Mouse (Mus musculus) adrenal gland, adult 8-10 months (tissue): ENCODE results near the gene Vps36. TPM values are rescaled to one million over a fixed set of nuclear protein-coding genes. Genes with fewer than 3 reads are reported as not detected.

ENCODE experiments used
- DNase-seq: peaks from one replicate; pipeline ENCODE4 v3.0.0; 2022
- total RNA-seq, 4 experiments: library from RNA; stranded (reverse); gene quantifications; 2 replicates each; pipeline ENCODE4 v1.2.4; 2022

Vps36 gene
- total RNA-seq, result 10 to 100 TPM; 33.9 to 47.7 (median 40.9) TPM

DNA sequence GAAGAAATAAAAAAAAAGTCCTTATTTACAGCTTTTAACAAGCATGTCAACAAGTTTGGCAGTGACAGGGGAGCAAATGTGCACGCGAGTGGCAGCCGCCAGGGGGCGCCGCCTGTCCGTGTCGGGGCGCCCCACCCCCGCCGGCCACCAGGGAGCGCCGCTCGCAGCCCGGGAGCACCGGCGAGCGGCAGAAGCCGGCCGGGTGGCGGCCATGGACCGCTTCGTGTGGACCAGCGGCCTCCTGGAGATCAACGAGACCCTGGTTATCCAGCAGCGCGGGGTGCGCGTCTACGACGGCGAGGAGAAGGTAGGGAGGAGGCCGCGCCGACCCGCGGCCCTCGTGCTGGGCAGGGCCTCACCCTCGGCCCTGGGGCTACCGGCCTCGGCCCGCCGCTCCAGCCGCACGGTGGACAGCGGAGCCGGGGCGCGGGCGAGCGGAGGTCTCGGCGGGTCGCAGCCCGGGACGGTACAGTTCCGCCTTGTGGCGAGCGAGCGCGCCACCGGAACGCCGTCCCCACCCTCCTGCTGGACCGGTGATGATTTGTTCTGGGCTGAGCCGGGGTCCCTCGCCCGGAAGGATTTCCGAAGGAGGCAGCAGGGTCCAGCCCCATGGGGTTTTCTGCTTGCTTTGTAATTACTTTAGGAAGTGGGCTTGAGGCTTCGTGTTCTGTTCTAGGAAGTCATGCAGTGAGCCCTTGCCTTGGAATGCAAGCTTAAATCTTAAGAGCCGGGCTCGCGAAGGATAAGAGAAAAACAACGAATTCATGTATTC, at the start of gene Vps36:
Gene Vps36 (plus strand): TSS at position 150 of the 772 bp plus-strand sequence.
- peak; percentile 77 for DNase-seq

DNA sequence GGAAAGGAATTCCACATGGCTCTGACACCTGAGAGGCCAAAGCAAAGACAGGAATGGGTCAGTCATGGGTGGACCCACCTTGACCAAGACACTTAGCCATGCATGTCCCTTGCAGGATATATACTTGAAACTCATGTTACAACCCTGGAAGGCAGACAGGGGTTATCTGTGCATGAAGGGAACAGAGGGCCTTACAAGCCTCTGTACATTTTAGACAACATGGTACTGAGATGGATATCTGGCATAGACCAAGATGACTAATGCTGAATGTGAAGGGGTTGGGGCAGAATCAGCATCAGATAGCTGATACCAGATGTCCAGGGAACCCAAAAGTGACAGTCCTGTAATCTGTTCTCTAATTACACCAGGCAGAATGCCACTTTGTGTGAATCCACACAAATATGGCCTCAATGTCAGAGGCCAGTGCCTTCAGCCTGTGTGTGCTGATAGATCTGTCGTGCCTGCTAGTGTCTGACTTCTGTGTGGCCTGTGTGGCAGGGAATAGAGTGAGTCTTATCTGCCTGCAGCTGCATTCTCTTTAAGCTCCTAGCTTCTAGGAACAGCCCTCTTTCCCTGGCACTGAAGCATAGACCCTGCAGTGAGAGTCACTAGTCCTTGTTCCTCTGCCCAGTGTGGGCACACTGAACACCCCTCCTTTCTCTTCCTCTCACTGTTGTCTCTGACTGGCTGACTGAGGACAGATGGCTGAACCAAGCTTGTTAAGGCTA, 48.7 kb upstream of the Vps36 start:
- no peak for DNase-seq

DNA sequence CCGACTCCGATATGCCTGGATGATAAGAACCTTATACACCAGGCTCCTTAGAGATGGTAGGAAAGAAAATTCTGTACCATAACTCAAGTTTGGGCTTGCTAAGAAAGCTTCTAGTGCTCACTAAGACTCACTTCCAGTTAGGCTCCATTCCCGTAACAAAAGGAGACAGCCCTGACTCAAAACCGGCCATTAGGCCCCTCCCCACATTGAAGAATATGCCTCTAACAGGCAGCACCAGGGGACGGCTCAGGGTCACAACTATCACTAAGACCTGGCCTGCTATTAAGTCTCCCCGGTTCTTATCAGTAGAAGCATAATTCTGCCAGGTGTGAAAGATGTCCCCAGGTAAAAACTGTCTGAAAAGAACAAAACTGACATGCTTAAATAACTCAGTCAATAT, 46.8 kb upstream of the Vps36 start:
- DNase-seq, result no peak

DNA sequence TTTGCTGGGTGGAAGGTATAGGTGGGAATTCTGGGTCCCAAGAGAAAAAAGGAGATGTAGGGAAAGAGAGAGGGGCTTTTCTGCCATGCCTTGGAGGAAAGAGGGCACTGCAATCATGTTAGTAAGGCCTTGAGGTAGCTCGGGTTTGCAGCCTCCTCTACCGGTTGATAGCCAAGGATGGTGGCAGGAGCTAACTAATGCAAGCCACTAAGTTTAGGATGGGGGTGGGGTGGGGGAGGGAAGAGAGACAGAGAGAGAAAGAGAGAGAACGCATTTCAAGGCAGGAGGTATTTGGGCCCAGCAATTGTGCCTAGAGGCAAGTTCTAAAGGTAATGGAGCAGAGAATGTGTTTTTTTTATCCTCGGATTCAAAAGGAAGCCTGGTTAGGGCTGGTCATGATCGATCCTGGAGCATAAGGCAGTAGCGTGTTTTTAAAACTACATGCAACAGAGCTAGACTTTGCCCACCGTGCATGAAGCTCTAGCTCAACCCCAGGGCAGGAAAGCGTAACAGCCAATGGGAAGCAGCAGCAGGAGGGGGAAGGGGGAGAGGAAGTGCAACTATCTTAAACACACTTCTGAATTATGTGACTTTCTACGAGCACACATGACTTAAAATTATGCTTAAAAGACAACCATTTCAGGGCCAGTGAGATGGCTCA, 44.8 kb upstream of the Vps36 start:
- no peak for DNase-seq

DNA sequence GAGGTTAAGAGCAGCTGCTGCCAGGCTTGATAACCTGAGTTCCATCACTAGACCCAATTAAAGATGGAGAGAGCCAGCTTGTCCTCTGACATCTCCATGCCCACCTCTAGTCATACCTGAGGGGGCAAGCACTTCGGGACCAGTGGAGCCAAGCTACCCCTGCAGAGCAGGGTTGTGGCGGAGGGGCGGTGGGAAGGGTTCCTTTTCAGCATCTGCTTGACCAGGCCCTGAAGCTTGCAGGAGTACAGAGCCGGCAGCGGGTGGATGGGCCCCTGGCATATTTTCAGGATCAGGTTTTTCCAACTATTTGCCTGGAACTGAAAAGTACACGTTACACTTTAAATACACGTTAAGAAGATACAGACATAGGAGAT, 44.3 kb upstream of the Vps36 start:
- DNase-seq, result no peak

DNA sequence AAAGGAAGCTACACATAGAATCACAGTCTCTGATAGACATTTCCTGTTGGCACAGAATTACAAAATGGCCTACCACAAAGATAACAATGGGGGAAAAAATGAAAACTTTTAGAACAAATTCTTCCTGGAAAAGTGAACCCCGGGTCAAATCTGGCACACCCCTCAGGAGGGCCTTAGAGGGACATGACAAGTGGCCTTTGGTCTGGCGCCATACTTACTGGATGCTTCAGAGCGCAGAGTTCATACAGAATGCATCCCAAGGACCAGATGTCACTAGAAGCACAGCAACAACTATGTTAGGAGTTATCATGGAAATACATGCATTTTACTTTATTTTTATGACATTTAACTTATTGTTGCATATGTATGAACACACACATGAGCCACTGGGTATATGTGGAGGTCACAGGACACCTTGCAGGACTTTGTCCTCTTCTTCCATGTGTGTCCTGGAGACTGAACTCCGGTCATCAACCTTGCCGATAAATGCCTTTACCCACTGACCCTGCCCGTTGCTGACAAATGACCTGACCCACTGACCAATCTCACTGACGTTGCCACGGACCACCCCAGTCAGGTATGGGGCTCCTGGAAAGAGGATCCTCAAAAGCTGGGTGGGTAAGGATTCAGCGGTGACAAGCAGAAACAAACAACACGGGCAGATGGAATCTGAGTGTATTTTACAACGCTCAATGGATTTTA, 42.8 kb upstream of the Vps36 start:
- DNase-seq, result no peak

DNA sequence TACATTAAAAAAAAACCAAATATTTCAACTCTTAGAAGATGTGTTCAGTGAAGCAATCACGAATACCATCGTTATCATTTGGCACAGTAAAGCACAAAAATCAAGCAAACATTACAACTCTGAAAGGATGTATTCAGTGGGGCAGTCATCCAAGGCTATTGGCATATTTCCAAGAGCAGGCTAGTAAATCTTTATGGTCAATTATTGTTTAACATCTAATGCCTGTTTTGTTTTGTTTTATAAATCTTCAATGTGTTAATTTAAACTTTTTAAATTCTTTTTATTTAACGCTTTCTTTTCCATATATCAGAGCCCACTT, 42.3 kb upstream of the Vps36 start:
- DNase-seq, result no peak

DNA sequence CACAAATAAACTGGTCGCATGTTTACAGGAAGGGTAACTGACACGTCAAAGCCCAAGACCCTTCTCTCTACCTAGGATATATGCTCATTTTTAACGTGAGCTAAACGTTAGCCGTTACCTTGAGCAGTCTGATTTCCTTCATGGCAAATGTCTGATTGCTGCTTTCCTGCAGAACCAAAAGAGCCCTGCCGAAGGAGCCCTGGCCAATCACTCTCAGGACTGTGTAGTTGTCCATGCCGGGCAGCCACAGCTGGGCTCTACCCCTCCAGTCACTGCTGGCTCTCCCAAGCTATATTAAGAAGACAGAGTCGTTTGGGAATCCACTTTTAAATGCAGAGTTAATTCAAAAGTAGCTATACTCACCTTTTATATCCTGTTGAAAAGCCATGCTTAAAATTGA, 30.4 kb upstream of the Vps36 start:
- DNase-seq, result no peak

DNA sequence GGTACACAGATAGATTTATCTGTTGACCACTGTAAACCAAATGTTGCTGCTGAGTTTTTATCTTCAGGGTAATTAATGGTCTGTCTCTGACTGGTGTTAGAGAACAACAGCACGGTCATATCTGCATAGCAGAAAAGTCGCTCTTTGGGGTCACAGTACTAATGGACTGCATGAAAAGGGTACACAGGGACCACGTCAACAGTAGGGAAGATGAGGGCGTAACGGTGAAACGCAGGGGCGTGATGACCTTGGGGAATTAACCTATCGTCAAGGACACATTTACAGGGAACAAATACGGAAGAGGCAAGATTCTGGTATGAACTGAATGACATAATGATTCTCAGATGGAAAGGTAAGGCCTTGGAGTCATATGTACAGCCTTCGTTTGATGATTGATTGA, 28.2 kb upstream of the Vps36 start:
- no peak for DNase-seq

DNA sequence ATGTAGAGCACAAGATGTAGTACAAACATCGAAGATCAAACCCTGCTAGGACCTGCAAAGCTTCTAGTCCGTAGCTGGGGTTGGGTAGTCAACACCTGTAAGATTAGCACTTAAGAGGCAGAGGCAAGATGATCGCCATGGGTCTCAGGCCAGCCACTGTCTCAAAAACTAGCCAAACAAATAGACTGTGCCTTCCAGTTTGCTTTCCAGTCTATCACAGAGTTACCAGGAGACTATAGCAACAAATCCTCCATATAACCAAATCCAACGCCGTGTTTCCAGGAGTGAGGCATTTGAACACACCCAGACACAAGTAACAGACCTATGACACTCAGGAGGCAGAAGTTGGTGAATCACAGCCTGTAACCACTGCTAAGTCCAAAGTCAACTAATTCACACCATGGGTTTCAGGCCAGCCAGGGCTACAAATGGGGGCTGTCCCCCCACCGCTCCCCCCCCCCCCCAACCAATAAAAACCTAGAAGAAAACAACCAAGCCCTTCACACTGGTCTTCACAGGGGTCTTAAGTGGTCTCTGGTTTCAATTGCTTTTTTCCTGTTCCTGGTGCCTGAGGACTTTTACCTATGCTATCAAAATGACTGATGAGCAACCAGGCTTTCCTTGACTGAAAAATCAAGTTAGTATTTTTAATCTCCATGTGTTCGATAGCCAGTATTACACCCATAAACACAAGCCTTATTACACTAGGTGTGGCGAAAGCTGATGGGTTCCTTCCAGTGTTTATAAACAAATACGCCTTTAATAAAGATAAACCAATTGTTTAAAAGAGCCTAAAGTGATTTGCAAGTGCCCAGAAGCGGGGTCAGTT, 27.1 kb upstream of the Vps36 start:
- DNase-seq, result no peak

DNA sequence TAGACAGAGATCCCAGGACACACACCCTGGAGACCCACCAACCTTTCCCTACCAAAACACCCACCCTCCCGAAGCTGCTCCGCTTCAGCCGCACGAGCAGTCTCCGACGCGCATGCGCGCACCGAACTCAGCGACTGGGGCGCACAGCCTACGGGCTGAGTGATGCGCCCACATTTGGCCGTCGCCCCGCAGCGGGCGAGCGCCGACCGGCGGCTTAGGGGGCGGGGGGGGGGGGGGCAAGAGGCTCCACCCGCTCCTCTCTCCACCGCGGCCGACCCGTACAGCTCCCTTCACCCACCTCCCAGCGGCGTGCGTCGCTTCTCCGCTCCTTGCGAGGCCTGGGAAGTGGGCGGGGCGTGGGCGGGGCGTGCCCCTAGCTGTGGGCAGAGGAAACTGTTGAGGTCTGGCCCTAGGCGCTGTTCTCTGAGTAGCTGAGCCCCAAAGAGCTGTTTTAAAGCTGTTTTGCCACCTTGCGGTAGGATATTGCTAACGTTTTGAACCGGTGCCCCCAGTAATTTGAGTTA, 26.5 kb upstream of the Vps36 start, which contains the start of gene Nek3:
Gene Nek3 (minus strand): TSS at position 356 of the 524 bp plus-strand sequence.
- peak; percentile 80 for DNase-seq

DNA sequence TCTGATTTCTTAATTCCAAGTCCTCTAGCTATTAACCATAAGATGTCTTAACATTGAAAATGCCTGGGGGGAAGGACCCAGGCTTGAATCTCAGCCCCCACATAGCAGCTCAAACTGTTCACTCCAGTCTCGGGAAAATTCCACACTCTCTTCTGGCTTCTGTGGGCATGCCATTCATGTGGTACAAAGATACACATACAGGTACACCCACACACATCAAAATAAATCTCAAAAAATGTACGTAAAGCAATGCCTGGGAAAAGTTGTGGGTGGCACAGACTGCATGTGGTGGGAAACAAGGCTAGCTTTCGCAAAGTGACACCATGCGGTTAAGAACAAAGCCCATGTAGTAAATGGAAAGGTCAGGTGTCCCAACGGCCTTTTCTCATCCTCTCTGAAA, 23.4 kb upstream of the Vps36 start:
- DNase-seq, result no peak

DNA sequence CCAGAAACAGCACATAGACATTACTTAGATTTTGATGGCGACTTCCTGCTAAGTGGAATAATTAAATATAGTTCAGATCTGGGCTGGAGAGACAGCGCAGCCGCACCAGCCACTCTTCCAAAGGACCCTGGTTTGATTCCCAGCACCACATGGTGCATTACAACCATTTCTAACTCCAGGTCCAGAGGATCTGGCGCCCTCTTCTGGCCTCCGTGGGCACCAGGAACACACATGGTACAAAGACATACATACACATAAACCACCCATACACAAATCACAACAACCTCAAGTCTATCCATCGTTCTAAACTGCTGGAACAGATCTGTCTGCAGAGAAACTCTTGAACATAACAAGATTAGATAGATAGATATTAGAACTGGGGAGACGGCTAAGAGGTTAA, 16.6 kb upstream of the Vps36 start:
- DNase-seq, result no peak

DNA sequence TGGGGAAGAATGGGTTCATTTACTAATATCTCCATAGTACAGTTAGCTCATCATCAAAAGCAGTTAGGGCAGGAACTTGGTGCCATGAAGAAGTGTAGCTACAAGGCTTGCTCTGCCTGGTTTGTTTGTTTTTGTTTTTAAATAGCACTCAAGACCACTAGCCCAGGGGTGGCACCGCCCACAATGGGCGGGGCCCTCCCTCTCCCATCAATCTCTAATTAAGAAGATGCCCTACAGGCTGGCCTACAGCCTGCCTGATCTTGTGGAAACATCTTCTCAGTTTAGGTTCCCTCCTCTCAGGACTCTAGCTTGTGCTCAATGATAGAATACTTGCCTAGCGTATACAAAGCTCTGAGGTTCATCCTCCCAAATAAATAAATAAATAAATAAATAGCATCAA, 7.7 kb upstream of the Vps36 start:
- DNase-seq, result no peak

DNA sequence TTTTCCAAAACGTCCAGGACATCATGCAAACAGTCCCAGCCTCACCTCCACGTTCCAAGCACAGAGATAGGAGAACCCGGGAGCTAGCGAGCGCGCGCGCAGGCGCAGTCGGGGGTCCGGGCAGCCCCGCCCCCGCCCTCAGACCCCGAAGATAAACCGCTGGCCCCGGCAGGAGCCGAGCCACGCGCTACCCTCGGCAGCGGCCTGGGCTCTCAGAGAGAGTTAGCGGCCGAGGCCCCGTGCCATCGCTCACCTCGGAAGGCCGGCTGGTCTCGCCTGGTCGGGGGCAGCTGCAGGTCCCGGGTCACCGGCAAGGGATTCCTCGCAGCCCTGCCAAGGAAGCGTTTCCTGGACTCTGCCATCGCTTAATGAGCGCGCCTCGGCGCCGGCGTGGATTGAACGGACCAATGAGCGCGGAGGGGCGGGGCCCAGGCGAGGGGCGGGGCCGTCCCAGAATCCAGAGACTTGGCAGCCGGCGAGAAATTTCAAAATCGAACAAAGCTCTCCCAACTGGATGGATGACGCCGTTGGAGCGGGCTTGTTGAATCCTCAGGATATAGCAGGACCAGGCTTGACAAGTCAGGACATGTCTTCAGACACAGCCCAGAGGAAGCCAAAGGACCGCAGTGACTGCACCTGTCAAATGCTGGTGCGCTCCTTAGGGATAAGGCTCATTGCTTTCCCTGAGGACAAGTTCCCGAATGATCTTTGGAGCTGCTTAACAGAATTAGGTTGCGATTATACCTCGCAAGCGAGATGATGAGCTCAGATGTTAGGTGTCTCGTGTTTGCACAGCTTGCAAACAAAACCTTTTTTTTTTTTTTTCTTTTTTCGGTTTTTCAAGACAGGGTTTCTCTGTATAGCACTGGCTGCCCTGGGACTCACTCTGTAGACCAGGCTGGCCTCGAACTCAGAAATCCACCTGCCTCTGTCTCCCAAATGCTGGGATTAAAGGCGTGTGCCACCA, 6.9 kb upstream of the Vps36 start, which contains the start of gene Ckap2:
Gene Ckap2 (minus strand): TSS at position 389 of the 967 bp plus-strand sequence.
- peak; percentile 86 for DNase-seq

DNA sequence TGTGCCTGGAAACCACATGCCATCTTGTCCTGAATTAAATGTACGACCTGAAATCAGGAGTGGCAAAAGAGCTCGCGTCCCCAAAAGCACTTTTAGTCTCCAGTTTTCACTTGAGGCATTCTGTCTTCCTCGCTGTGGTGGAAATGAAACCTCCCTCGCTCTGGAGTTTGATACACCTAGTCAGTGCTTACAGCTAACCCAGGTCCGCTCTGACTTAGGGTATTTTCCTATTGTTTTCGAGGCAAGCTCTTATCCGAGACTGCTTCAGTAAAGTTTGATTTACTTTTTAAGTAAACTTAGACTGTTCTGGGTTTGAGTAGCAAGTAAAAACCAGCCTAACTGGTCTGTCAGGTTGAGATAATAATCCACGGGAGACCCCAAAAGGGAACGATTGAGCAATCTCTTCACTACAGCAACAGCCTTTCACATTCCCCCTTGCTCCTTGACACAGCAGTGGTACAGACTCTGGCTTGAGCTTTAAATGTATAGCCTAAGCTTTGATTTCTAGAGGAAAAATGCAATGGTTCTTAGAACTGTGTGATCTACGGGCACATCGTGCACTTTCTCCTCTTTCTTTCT, 912 bp downstream of the Vps36 start:
- no peak for DNase-seq

DNA sequence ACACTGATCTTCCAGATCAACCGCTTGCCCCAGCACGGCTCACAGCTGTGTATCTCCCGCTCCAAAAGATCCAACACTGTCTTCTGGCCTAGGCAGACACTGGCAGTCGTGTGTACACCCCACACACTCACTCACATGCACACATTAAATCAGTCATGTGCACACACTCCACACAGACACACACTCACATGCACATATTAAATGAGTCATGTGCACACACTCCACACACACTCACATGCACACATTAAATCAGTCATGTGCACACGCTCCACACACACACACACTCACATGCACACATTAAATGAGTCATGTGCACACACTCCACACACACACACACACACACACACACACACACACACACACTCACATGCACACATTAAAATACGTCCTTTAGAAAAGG, 5.3 kb downstream of the Vps36 start:
- no peak for DNase-seq

DNA sequence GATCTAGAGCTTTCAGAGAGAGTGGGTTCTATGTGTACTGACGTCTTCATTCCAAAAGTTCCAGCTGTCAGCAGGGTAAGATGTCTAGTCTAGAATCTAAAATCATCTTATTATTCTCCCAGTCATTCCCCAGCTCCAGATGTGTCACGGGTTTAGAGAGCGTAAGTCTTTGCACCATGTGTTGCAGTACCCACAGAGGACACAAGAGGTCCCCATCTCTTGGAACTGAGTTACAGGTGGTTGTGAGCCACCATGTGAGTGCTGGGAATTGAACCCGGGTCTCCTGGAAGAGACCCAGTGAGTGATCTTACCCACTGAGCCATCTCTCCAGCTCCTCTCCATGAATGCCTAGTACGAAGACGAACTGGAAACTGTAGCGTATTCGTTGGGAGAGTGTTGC, 6.9 kb downstream of the Vps36 start:
- DNase-seq, result no peak

DNA sequence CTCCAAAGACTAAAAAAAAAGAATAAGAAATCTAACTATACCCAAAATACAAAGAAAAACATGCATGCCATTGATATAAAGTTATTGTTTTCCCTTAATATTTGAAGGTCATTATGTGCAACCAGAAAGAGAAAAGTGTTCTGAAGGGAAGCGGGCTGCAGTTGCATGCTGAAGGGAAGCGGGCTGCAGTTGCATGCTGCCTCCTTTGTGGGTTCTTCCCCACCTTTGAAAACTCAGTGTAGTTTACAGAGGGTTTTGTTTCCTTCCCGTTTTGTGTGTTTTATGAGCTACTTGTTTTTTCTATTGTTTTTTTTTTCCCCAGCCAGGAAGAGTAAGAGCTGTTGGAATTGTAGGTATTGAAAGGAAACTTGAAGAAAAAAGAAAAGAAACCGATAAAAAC, 14.9 kb downstream of the Vps36 start:
- no peak for DNase-seq

DNA sequence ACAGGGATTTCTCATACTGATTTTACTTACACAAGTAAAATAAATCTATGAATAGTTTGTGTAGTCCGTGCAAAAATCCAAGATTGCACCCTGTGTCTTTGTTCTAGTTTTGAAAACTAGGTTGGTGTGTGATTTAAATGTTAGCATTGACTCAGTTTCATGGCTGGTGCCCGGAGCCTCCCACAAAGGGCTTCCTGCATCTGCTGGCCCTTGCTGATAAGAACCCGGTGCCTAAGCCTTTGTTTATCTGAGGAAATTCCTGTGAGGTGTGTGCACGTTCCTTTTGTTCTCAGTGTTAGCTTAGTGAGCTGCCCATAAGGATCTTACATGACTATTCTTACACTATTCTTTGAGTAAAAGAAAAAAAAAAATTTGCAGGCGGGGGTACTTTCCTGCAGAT, 16.4 kb downstream of the Vps36 start:
- no peak for DNase-seq
